Mouse (Mus musculus): ENCODE data around the gene Olfr93. TPM values are rescaled to one million over a fixed set of nuclear protein-coding genes. Genes with fewer than 3 reads are reported as not detected.

Gene Olfr93
- total and polyA plus RNA-seq, 3 experiments: not detected

GRCm38 (mm10) chr17:37194782-37195181, 33.5 kb upstream of the Olfr93 start:
- Histone ChIP-seq H3K4me1 (ENCODE audit: control insufficient read depth in 1 of 2, insufficient read depth in 2 of 2, low read length in 2 of 2) (no peaks in the 10 kb centered on the region), H3K27me3 (ENCODE audit: control insufficient read depth in 1 of 2, insufficient read depth in 2 of 2, low read length in 2 of 2) (no peaks in the 10 kb centered on the region; a peak in 2 of 4 replicates), H3K79me2 (ENCODE audit: control insufficient read depth, insufficient read depth, low read length, poor library complexity) (no peaks in the 10 kb centered on the region), H3K27ac (ENCODE audit: control insufficient read depth, low read depth, low read length) (no peak overlapping the region), H3K9me3 (replicated peaks; ENCODE audit: insufficient read depth, low read length) (no peaks in the 10 kb centered on the region), H3K9ac (ENCODE audit: control insufficient read depth, low read depth, low read length, poor library complexity, severe bottlenecking) (no peak overlapping the region), H3K36me3 (ENCODE audit: control insufficient read depth in 1 of 2, insufficient read depth in 2 of 2, low read length in 2 of 2) (no peaks in the 10 kb centered on the region), H3K4me3 (ENCODE audit: control insufficient read depth in 1 of 2, insufficient read depth in 1 of 2, low read depth in 2 of 2, low read length in 2 of 2) (no peak overlapping the region)
- no peak for TF ChIP-seq ETS1 (IDR thresholded peaks at IDR 0.05; ENCODE audit: low read depth, low read length)
- TF ChIP-seq TAL1 (IDR thresholded peaks at IDR 0.05; ENCODE audit: low read length): no peak
- TF ChIP-seq NELFE (IDR thresholded peaks at IDR 0.05; ENCODE audit: low read depth, low read length): no peak
- TF ChIP-seq RCOR1 (IDR thresholded peaks at IDR 0.05; ENCODE audit: low read depth, low read length): no peak
- TF ChIP-seq RAD21 (IDR thresholded peaks at IDR 0.05; ENCODE audit: low read depth, low read length): no peak
- no peak for TF ChIP-seq HCFC1 (IDR thresholded peaks at IDR 0.05; ENCODE audit: low read depth, low read length)
- no peak for DNase-seq (ENCODE audit: low read depth, low spot score)

GRCm38 (mm10) chr17:37193656-37194055, 32.4 kb upstream of the Olfr93 start, which contains the start of gene Ubd:
TSS of gene Ubd (plus strand) at chr17:37193892.
- no peak within 1 kb of the TSS for H3K4me3 ChIP-seq (ENCODE audit: control insufficient read depth in 1 of 2, insufficient read depth in 1 of 2, low read depth in 2 of 2, low read length in 2 of 2)
- H3K9me3 ChIP-seq (replicated peaks; ENCODE audit: insufficient read depth, low read length): no peaks in the 10 kb centered on the region
- H3K9ac ChIP-seq (ENCODE audit: control insufficient read depth, low read depth, low read length, poor library complexity, severe bottlenecking): no peak within 1 kb of the TSS
- no peak for TF ChIP-seq SMC3 (IDR thresholded peaks at IDR 0.05; ENCODE audit: low read depth, low read length)
- no peak for TF ChIP-seq USF2 (IDR thresholded peaks at IDR 0.05; ENCODE audit: borderline replicate concordance in 1 of 2, insufficient read depth in 1 of 2, low read depth in 1 of 2, low read length in 2 of 2)
- TF ChIP-seq HCFC1 (IDR thresholded peaks at IDR 0.05; ENCODE audit: low read depth, low read length): no peak
- H3K79me2 ChIP-seq (ENCODE audit: control insufficient read depth, insufficient read depth, low read length, poor library complexity): no peaks in the 10 kb centered on the region
- no peak for DNase-seq (ENCODE audit: low read depth, low spot score)
- no peaks in the 10 kb centered on the region for H3K4me1 ChIP-seq (ENCODE audit: control insufficient read depth in 1 of 2, insufficient read depth in 2 of 2, low read length in 2 of 2)
- no peaks in the 10 kb centered on the region for H3K36me3 ChIP-seq (ENCODE audit: control insufficient read depth in 1 of 2, insufficient read depth in 2 of 2, low read length in 2 of 2)
- H3K27me3 ChIP-seq (ENCODE audit: control insufficient read depth in 1 of 2, insufficient read depth in 2 of 2, low read length in 2 of 2): no peaks in the 10 kb centered on the region; a peak in 2 of 4 replicates
- no peak within 1 kb of the TSS for H3K27ac ChIP-seq (ENCODE audit: control insufficient read depth, low read depth, low read length)

GRCm38 (mm10) chr17:37193032-37193431, 31.7 kb upstream of the Olfr93 start:
- H3K4me1 ChIP-seq (ENCODE audit: control insufficient read depth in 1 of 2, insufficient read depth in 2 of 2, low read length in 2 of 2): no peaks in the 10 kb centered on the region
- TF ChIP-seq USF1 (IDR thresholded peaks at IDR 0.05; ENCODE audit: low read depth, low read length) (no peak), POLR2A (IDR thresholded peaks at IDR 0.05; ENCODE audit: control insufficient read depth in 1 of 2, insufficient read depth in 1 of 2, low read depth in 1 of 2, low read length in 2 of 2, poor library complexity in 1 of 2) (no peak), POLR2AphosphoS5 (IDR thresholded peaks at IDR 0.05; ENCODE audit: borderline replicate concordance, low read depth, low read length) (no peak), ZKSCAN1 (IDR thresholded peaks at IDR 0.05; ENCODE audit: low read depth, low read length) (no peak), ELF1 (IDR thresholded peaks at IDR 0.05; ENCODE audit: low read depth, low read length) (no peak), USF2 (IDR thresholded peaks at IDR 0.05; ENCODE audit: borderline replicate concordance in 1 of 2, insufficient read depth in 1 of 2, low read depth in 1 of 2, low read length in 2 of 2) (no peak), HCFC1 (IDR thresholded peaks at IDR 0.05; ENCODE audit: low read depth, low read length) (no peak), CHD1 (IDR thresholded peaks at IDR 0.05; ENCODE audit: low read depth, low read length) (no peak), CTCF (IDR thresholded peaks at IDR 0.05 in 2 of 3, conservative IDR thresholded peaks at IDR 0.05 in 1 of 3; ENCODE audit: control insufficient read depth in 1 of 3, insufficient read depth in 1 of 3, low read depth in 2 of 3, low read length in 3 of 3, poor library complexity in 1 of 3, severe bottlenecking in 1 of 3) (no peak), ZC3H11A (IDR thresholded peaks at IDR 0.05; ENCODE audit: low read depth, low read length) (no peak), UBTF (IDR thresholded peaks at IDR 0.05; ENCODE audit: borderline replicate concordance, insufficient read depth, low read depth, low read length) (no peak), MEF2A (IDR thresholded peaks at IDR 0.05; ENCODE audit: extremely low read depth, insufficient replicate concordance, low read depth, low read length, poor library complexity, severe bottlenecking) (no peak), ZNF384 (IDR thresholded peaks at IDR 0.05; ENCODE audit: low read depth, low read length) (no peak), MAZ (IDR thresholded peaks at IDR 0.05; ENCODE audit: low read depth, low read length) (no peak)
- no peaks in the 10 kb centered on the region for H3K79me2 ChIP-seq (ENCODE audit: control insufficient read depth, insufficient read depth, low read length, poor library complexity)
- no peak for DNase-seq (ENCODE audit: low read depth, low spot score)
- no peak overlapping the region for H3K27ac ChIP-seq (ENCODE audit: control insufficient read depth, low read depth, low read length)
- H3K27me3 ChIP-seq (ENCODE audit: control insufficient read depth in 1 of 2, insufficient read depth in 2 of 2, low read length in 2 of 2): no peaks in the 10 kb centered on the region; a peak in 2 of 4 replicates
- H3K9me3 ChIP-seq (replicated peaks; ENCODE audit: insufficient read depth, low read length): no peaks in the 10 kb centered on the region
- H3K9ac ChIP-seq (ENCODE audit: control insufficient read depth, low read depth, low read length, poor library complexity, severe bottlenecking): no peak overlapping the region
- H3K4me3 ChIP-seq (ENCODE audit: control insufficient read depth in 1 of 2, insufficient read depth in 1 of 2, low read depth in 2 of 2, low read length in 2 of 2): no peak overlapping the region
- no peaks in the 10 kb centered on the region for H3K36me3 ChIP-seq (ENCODE audit: control insufficient read depth in 1 of 2, insufficient read depth in 2 of 2, low read length in 2 of 2)

Data from MEL (cell line).